Mouse (Mus musculus) CD4-positive, CD25-positive, alpha-beta regulatory T cell, adult 2 months (primary cell): Measurements from ENCODE around the gene Tma7.

Experiments used
- DNase-seq: peaks from one replicate; pipeline ENCODE4 v3.0.0-alpha.2; 2012; ENCODE audit warnings: low read depth, low spot score

Tma7 gene

DNA sequence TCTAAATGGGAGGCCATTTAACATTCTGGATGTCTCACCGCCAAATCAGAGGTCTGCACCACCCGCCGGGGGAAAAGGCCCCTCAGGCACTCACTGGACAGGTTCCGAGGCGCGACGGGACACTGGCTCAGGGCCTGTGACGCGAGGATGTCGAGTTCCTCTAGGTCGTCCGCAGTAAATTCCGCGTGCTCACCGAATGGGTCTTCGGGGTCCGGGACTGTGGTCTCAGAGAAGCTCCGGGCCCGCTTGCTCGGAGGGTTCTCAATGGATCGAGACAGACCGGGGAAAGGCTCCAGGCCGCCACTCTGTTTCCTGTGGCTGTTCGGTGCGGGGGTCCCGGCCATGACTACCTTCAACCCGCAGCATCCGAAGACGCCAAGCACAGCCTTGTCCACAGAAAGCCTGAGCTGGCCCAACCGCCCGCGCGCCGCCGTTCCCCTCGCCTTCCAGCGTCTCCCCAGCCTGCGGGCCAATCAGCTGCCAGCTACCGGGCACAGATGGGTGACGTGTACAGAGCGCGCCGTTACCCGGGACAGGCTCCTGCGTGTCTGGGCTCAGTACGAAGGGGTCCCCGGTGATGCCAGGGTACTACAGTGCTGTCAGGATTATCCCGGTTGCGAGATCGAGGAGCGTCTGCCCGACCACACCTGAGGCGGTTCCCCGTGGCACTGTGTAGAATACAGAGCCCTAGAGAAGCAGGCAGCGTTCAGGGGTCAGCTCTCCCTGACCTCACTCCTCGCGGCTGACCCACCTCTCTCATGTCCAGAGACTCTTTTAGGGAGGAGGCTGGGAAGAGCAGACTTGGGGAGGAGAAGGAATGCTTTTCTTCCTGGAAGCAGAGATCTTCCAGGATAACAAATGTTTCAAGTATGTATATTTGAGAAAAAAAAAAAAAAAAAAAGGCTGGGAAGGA, 8.5 kb downstream of the Tma7 start, which contains the start of gene Atrip:
Atrip (minus strand) TSS at position 464 of the 913 bp plus-strand sequence.
- peak; percentile 93 for DNase-seq

- DNase-seq = peak; percentile 31
These were observed 14.2 kb downstream of the Tma7 start for GRCm38 (mm10) chr9:109068095-109068735.

GRCm38 (mm10) chr9:109060898-109061295, 21.5 kb downstream of the Tma7 start:
- no peak for DNase-seq

- peak; percentile 39 for DNase-seq
These were observed 22.0 kb downstream of the Tma7 start for GRCm38 (mm10) chr9:109060184-109060897.

- DNase-seq = peak; percentile 94
These were observed 23.1 kb downstream of the Tma7 start, which contains the start of gene Trex1 for GRCm38 (mm10) chr9:109059136-109059903. TSS of gene Trex1 (minus strand) at chr9:109059734.

DNA sequence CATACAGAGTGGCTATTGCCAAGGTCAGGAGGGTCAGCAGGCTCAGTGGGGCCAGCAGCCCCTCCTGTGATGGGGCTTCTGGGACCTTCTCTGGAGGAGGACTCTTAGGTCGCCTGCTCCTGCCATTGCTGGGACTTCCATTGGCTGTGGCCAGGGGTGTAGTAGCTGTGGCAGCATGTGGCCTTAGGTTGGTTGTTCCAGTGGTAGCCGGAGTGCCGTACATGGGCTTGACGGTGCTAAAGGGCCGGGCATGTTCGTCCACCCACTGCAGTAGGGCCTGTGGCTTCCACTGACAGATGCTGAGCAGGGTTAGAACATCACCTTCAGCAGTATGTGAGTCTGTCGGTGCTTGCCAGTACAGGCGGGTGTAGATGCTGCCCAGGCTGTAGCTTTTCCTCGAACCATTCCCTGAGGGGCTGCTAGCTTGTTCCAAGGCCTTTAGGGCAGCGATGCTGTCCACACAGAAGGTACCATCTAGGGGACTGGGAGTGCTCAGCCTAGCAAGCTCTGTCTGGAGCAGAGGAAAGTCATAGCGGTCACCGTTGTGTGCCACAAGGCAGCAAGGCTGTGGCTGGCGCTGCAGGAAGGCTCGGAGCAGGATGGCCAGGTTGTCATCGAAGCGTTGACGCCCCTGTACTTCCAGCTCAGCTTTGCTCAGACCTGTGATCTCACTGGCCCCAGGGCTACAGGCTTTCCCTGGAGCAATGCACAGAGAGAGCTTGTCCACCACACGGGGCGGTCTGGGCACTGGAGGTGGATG, 24.2 kb downstream of the Tma7 start:
- DNase-seq = peak; percentile 69

- peak; percentile 38 for DNase-seq
These were observed 24.8 kb downstream of the Tma7 start for GRCm38 (mm10) chr9:109057543-109057942.

DNA sequence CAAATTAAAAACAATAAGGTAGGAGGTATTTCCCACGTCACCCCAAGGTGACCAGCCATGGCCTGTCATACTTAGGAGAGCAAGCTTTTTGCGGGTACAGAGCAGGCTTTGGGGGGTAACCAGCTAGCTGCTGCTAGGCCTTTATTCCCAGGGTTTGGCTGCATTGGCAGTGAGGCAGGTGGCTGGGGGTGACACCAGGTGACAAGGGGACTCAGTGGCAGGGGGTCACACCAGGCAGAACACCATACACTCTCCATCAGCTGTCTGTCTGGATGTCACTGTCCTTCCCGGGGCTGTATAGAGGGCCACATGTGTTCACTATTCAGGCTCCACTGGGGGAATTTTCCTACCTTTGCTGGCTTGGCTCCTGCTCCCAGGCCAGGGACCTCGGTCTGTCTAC, 25.5 kb downstream of the Tma7 start:
- peak; percentile 29 for DNase-seq

DNA sequence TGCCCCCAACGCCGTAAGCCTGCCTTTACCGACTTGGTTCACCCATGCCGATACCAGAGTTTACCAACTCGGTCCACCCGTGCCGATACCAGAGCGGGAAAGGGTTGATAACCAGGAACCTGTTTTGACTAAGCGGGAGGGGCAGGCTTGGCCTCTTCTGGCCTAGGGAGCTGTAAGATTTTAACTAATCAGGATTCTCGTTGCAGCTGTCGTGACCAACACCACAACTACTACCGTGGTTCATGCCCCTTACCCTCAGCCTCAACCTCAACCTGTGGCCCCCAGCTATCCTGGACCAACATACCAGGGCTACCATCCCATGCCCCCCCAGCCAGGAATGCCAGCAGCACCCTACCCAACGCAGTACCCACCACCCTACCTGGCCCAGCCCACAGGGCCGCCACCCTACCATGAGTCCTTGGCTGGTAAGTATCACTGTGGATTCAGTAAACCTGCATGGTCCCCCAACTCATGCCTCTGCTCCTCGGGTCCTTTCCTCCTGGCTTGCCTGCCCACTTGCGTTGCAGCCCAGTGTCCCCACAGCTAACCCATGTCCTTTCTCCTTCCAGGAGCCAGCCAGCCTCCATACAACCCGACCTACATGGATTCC, 26.2 kb downstream of the Tma7 start:
- DNase-seq = no peak

DNA sequence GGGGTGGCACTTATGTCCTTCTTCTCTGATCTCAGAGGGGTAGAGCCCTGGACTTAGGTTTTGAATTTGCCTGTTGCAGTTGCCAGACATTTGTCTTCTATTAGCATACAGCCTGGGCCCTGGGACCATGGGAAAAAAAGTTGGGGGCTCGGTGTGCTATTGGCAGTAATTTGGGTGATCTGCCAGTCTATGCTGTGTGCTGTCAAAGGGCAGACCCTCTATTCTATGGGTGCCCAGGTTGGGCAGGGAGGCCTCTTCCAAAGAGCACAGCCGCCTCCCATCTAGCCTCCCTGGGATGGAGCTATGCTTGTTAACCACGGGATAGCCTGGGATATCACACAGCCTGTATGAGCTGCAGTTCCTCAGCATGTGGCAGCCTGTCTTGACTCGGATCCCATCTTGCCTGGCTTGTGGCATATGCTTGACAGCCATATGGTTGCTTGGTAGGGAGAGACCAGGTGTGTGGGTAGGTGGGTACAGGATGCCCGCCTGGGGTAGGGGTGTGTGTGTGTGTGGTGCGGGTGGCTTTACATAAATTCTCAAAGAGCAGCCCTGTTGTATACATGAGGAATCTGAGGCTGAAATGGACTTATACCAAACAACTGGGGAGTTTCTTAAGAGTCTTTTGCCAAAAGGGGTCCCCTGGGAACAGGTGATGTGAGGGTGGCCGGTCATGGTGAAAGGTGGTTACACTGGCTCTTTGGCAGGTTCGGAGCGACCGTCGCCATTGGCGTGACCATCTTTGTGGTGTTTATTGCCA, 26.9 kb downstream of the Tma7 start:
- DNase-seq = peak; percentile 46

- peak; percentile 89 for DNase-seq
These were observed 27.7 kb downstream of the Tma7 start for GRCm38 (mm10) chr9:109054712-109055111.

GRCm38 (mm10) chr9:109053851-109054250, 28.5 kb downstream of the Tma7 start:
- peak; percentile 43 for DNase-seq

GRCm38 (mm10) chr9:109053366-109053765, 29.0 kb downstream of the Tma7 start:
- DNase-seq = peak; percentile 27

DNA sequence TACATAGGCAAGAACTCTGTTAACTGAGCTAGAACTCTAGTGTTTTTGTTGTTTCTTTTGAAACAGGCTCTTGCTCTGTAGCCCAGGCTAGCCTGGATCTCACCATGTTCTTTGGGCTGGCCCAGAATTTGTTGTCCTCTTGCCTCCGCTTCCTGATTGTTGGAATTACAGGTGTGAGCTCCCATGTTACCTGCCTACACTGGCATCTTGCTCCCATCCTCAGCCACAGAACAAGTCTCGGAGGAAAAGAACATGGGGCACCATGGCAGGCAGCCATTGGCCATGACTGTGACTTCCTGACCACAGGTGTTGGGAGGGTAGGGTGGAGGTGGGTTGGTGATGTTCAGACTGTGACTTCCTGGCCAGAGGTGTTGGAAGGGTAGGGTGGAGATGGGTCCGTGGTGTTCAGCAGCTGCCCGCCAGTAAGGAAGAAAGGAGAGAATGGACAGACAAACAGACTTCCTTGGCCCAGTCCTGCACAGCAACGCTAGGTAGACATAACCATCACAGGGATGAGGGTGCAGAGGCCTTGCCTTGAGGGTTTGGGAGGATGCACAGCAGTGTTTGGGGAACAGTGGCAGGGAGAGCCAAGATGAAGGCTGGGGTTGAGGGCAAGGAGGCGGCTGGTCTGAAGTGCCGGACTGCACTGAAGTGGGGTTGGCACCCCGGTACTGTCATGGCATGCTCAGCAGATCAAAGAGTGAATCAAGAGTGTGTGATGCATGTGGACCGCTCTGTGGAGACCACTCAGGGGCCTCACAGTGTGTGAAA, 29.7 kb downstream of the Tma7 start:
- DNase-seq = peak; percentile 81

- DNase-seq = peak; percentile 82
These were observed 30.5 kb downstream of the Tma7 start for GRCm38 (mm10) chr9:109051651-109052489.

GRCm38 (mm10) chr9:109051011-109051501, 31.3 kb downstream of the Tma7 start:
- peak; percentile 91 for DNase-seq

DNA sequence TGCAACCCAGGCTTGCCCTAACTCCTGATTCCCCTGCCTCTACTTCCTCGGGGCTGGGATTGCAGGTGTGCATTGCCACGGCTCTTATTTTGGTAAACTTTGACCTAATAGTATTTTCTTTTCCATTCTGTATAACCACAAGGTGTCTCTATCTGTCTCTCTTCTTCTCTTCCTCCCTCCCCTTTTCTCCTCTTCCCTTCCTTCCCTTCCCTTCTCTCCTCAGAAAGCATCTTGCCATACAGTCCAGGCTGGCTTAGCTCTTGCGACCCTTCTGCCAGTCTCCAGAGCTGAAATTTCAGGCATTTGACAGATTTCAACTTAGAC, 31.8 kb downstream of the Tma7 start:
- DNase-seq = no peak
